Mouse (Mus musculus) embryonic facial prominence, embryonic 15.5 days (tissue): Measurements from ENCODE around the gene Ccnd3. TPM values are rescaled to one million over a fixed set of nuclear protein-coding genes. Genes with fewer than 3 reads are reported as not detected.
A peak's percentile ranks its signal among the peaks of the same experiment; 100 is the strongest.

Experiments used
- ATAC-seq: fragments of 200-750 bp; cut with Nextera tagmentation; 2 replicates; pipeline ENCODE4 v1.8.0; 2017; ENCODE audit warnings: low read depth, moderate TSS enrichment; ENCODE audit not compliant: insufficient number of reproducible peaks, low FRiP score, low TSS enrichment
- H3K27ac ChIP-seq: fragments of 300-500 bp; sonication (generic); replicated peaks from 2 replicates; pipeline ENCODE4 v1.5.1; 2015; ENCODE audit warnings: mild to moderate bottlenecking, inconsistent platforms
- H3K27me3 ChIP-seq: fragments of 300-500 bp; sonication (generic); 2 replicates; pipeline ENCODE4 v1.6.1; 2015; ENCODE audit warnings: inconsistent platforms
- H3K36me3 ChIP-seq: fragments of 300-500 bp; sonication (generic); 2 replicates; pipeline ENCODE4 v1.6.1; 2015; ENCODE audit warnings: mild to moderate bottlenecking, inconsistent platforms
- H3K4me1 ChIP-seq: fragments of 300-500 bp; sonication (generic); 2 replicates; pipeline ENCODE4 v1.6.1; 2015; ENCODE audit warnings: inconsistent platforms
- H3K4me2 ChIP-seq: fragments of 300-500 bp; sonication (generic); replicated peaks from 2 replicates; pipeline ENCODE4 v1.6.1; 2015; ENCODE audit warnings: mild to moderate bottlenecking, inconsistent platforms
- H3K4me3 ChIP-seq: fragments of 300-500 bp; sonication (generic); replicated peaks from 2 replicates; pipeline ENCODE4 v1.5.1; 2015; ENCODE audit warnings: mild to moderate bottlenecking, inconsistent platforms
- H3K9ac ChIP-seq: fragments of 300-500 bp; sonication (generic); 2 replicates; pipeline ENCODE4 v1.6.1; 2015; ENCODE audit warnings: inconsistent platforms
- H3K9me3 ChIP-seq: fragments of 300-500 bp; sonication (generic); replicated peaks from 2 replicates; pipeline ENCODE4 v1.6.1; 2016; ENCODE audit warnings: inconsistent platforms
- WGBS: fragments of 180-500 bp; shearing (Covaris S2); methylation state at CpG from one replicate; pipeline ENCODE4 v1.1.7; 2015; 5-methylcytosine and 5-hydroxymethylcytosine counted together
- polyA plus RNA-seq: library from polyadenylated mRNA; unstranded; fragments of >200 nt; fragmentation: Nextera tagmentation; extraction: Ambion mirVana; gene quantifications from 2 replicates; pipeline ENCODE4 v1.2.1, GENCODE M21; 2015

Ccnd3 gene
- polyA plus RNA-seq, 1 experiment from 2014 or later, result 552 TPM

GRCm38 (mm10) chr17:47602289-47602688 is 97.4 kb downstream of the Ccnd3 start:
- no peak overlapping the region for H3K4me3 ChIP-seq
- no peak overlapping the region for H3K27ac ChIP-seq
- no peak overlapping the region for H3K9ac ChIP-seq
- peaks cover 19% of the 10 kb centered on the region for H3K4me1 ChIP-seq
- H3K4me2 ChIP-seq, result no peak overlapping the region
- 91% methylated on average over 11 of the region's 11 CpGs for WGBS
- no peak for ATAC-seq
- H3K27me3 ChIP-seq, result no peaks in the 10 kb centered on the region
- H3K9me3 ChIP-seq, result no peaks in the 10 kb centered on the region
- peaks cover 83% of the 10 kb centered on the region for H3K36me3 ChIP-seq

- WGBS, result 63% methylated on average over 5 of the region's 5 CpGs
- no peak overlapping the region for H3K27ac ChIP-seq
- H3K36me3 ChIP-seq, result peaks cover 68% of the 10 kb centered on the region
- H3K4me1 ChIP-seq, result peaks cover 10% of the 10 kb centered on the region
- H3K4me2 ChIP-seq, result no peak overlapping the region
- H3K9ac ChIP-seq, result no peak overlapping the region
- no peak overlapping the region for H3K4me3 ChIP-seq
- no peaks in the 10 kb centered on the region for H3K27me3 ChIP-seq
- H3K9me3 ChIP-seq, result no peaks in the 10 kb centered on the region
- ATAC-seq, result no peak
Measured at GRCm38 (mm10) chr17:47606220-47606619, 101.4 kb downstream of the Ccnd3 start.

GRCm38 (mm10) chr17:47609182-47609581 is 104.3 kb downstream of the Ccnd3 start:
- no peak overlapping the region for H3K27ac ChIP-seq
- 0 out of 2 replicates have a peak overlapping the region, but pooled peaks have one; percentile 86 for H3K4me2 ChIP-seq
- ATAC-seq, result no peak
- no peaks in the 10 kb centered on the region for H3K9me3 ChIP-seq
- H3K4me1 ChIP-seq, result peaks cover 22% of the 10 kb centered on the region
- 0 out of 2 replicates have a peak overlapping the region, but pooled peaks have one; percentile 4 for H3K9ac ChIP-seq
- WGBS, result 94% methylated on average over 4 of the region's 4 CpGs
- peaks cover 53% of the 10 kb centered on the region for H3K36me3 ChIP-seq
- H3K4me3 ChIP-seq, result no peak overlapping the region
- H3K27me3 ChIP-seq, result no peaks in the 10 kb centered on the region

DNA sequence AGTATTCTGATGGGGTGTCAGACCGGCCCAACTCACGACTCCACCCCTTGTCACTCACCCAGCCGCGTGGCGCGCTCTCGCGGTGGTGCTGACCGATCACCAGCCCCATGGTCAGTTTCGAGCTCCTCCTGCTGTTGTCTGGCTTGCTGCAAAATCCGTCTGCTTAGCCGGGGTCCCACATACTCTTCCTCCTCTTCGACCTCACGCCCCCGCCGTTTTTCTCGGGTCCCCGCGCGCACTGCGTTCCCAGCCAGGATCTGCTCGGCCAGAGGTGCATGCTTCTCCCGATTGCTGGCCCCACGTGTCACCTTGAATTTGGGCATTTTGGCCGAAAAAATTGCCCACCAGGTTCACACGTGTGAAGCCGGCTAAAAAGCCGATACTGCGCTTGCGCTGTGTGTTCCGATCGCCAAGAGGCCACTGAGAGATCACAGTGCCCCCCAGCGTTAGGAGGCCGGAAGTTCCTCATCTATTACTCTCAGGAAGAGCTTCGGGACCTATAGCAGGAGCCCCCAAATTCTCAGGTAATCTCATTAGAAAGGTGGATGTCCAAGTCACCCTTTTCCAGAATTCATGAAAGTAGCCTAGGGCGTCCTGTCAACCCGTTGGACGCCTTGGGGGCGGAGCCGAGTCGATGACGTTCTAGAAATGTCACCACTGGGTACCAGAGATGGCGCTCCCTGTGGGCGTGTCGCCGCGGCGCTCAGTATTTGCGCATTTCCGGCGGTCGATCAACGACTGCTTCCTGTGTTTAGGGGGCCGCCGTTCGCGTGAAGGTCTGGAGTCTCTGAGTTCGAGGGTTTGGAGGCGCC is 106.2 kb downstream of the Ccnd3 start, which contains the start of the genes Bysl, Med20 and Gm20517:
Gene Bysl, minus strand, starts transcription at position 644 of the 812 bp plus-strand sequence.
Gene Med20, plus strand, starts transcription at position 734 of the 812 bp plus-strand sequence.
Gene Gm20517, plus strand, starts transcription at position 741 of the 812 bp plus-strand sequence.
- WGBS, result under 1% methylated on average over 59 of the region's 59 CpGs
- peak within 1 kb of the TSS; percentile 89 for H3K9ac ChIP-seq
- peak within 1 kb of the TSS; percentile 86 for H3K4me2 ChIP-seq
- peak within 1 kb of the TSS; percentile 80 for H3K27ac ChIP-seq
- ATAC-seq, result peak; percentile 94
- H3K4me3 ChIP-seq, result peak within 1 kb of the TSS; percentile 95
- H3K27me3 ChIP-seq, result no peaks in the 10 kb centered on the region
- H3K4me1 ChIP-seq, result peaks cover 22% of the 10 kb centered on the region
- H3K36me3 ChIP-seq, result peaks cover 50% of the 10 kb centered on the region
- H3K9me3 ChIP-seq, result no peaks in the 10 kb centered on the region

- Histone ChIP-seq H3K27ac (peak overlapping the region; percentile 80; the same call in 1 of the 2 replicates), H3K9me3 (no peaks in the 10 kb centered on the region), H3K4me3 (peak overlapping the region; percentile 95), H3K27me3 (no peaks in the 10 kb centered on the region), H3K4me2 (peak overlapping the region; percentile 86), H3K4me1 (peaks cover 22% of the 10 kb centered on the region), H3K9ac (peak overlapping the region; percentile 89), H3K36me3 (peaks cover 45% of the 10 kb centered on the region)
- WGBS, result under 1% methylated on average over 13 of the region's 13 CpGs
- no peak for ATAC-seq
Measured at GRCm38 (mm10) chr17:47611661-47611982, 106.8 kb downstream of the Ccnd3 start.

DNA sequence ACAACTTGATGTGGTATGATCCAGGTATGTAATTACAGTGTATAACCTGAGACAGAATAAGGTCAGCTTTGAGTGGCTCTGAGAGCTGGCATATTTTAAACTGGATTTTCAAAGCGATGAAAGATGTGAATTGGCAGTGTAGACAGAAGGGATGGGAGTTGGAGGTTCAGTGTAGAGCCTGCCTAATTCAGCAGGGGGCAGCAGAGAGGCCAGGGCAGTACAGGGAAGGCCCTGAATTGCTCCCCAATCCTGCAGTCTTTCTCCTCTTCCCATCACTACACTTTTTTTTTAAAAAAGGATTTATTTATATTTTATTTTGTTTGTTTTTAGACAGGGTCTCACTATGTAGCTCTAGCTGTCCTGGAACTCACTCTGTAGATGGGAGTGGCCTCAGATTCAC is 109.2 kb downstream of the Ccnd3 start:
- 92% methylated on average over 1 of the region's 1 CpGs for WGBS
- Histone ChIP-seq H3K27ac (no peak overlapping the region), H3K27me3 (no peaks in the 10 kb centered on the region), H3K36me3 (peaks cover 40% of the 10 kb centered on the region), H3K4me3 (no peak overlapping the region), H3K9me3 (no peaks in the 10 kb centered on the region), H3K4me2 (no peak overlapping the region), H3K9ac (no peak overlapping the region), H3K4me1 (peaks cover 22% of the 10 kb centered on the region)
- ATAC-seq, result no peak

DNA sequence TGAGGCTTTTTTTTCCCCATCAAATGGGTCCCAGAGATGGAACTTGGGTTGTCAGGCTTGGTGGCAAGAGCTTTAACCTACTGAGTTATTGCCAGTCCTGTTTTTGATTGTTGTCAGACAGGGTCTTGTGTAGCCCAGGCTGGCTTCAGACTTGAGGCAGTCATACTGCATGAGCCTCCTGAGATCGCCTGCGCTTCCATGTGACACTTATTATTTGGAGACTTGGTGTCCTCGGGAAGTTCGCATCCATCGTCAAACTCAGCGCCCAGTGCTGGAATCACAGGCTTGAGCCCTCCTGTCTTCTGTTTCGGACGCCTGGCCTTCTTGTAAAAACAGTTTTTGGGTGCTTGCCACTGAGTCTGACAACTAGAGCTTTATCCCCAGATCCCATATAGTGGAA is 111.3 kb downstream of the Ccnd3 start:
- no peak for ATAC-seq
- 94% methylated on average over 8 of the region's 8 CpGs for WGBS
- Histone ChIP-seq H3K4me3 (no peak overlapping the region), H3K27ac (no peak overlapping the region), H3K4me1 (peaks cover 12% of the 10 kb centered on the region), H3K36me3 (peaks cover 50% of the 10 kb centered on the region), H3K9ac (no peak overlapping the region), H3K4me2 (no peak overlapping the region), H3K9me3 (no peaks in the 10 kb centered on the region), H3K27me3 (no peaks in the 10 kb centered on the region)

GRCm38 (mm10) chr17:47616652-47617051 is 111.8 kb downstream of the Ccnd3 start:
- no peak overlapping the region for H3K9ac ChIP-seq
- 86% methylated on average over 4 of the region's 4 CpGs for WGBS
- no peaks in the 10 kb centered on the region for H3K9me3 ChIP-seq
- H3K27me3 ChIP-seq, result no peaks in the 10 kb centered on the region
- no peak overlapping the region for H3K27ac ChIP-seq
- H3K4me3 ChIP-seq, result no peak overlapping the region
- H3K4me2 ChIP-seq, result no peak overlapping the region
- peaks cover 12% of the 10 kb centered on the region for H3K4me1 ChIP-seq
- ATAC-seq, result no peak
- peaks cover 54% of the 10 kb centered on the region for H3K36me3 ChIP-seq

DNA sequence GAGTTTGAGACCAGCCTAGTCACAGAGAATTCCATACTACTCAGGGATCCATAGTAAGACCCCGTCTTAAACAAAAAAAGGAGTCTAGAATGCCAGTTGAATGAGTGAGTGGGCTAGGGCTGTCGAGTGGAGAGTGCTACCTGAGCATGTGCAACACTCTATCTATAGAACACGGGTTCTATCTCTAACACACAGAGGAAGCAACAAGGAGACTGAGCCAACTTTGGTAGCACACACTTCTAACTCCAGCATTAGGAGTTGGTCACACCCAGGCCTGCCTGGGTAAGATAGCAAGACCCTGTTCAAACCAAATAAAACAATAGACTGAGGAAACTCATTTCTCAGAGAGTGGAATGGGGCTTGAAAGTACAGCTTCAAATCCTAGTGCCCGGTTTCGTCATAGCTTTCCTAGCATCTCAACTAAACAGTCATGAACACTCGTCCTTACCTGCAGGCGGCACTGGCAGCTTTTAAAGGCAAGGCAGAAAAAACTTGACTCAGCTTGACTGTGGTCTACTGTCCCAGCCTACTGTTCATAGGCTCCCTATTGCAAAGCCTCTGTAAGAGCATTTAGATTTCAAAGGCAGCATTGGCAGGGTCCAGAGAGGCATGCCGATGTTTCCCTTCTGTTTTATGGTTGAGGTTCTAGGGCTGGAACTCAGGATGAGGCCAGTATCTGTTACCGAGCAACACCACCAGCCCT is 112.9 kb downstream of the Ccnd3 start:
- peaks cover 3% of the 10 kb centered on the region for H3K4me1 ChIP-seq
- no peaks in the 10 kb centered on the region for H3K9me3 ChIP-seq
- 94% methylated on average over 9 of the region's 9 CpGs for WGBS
- no peak for ATAC-seq
- H3K4me2 ChIP-seq, result no peak overlapping the region
- no peaks in the 10 kb centered on the region for H3K27me3 ChIP-seq
- no peak overlapping the region for H3K27ac ChIP-seq
- H3K9ac ChIP-seq, result no peak overlapping the region
- H3K36me3 ChIP-seq, result peaks cover 64% of the 10 kb centered on the region
- no peak overlapping the region for H3K4me3 ChIP-seq

DNA sequence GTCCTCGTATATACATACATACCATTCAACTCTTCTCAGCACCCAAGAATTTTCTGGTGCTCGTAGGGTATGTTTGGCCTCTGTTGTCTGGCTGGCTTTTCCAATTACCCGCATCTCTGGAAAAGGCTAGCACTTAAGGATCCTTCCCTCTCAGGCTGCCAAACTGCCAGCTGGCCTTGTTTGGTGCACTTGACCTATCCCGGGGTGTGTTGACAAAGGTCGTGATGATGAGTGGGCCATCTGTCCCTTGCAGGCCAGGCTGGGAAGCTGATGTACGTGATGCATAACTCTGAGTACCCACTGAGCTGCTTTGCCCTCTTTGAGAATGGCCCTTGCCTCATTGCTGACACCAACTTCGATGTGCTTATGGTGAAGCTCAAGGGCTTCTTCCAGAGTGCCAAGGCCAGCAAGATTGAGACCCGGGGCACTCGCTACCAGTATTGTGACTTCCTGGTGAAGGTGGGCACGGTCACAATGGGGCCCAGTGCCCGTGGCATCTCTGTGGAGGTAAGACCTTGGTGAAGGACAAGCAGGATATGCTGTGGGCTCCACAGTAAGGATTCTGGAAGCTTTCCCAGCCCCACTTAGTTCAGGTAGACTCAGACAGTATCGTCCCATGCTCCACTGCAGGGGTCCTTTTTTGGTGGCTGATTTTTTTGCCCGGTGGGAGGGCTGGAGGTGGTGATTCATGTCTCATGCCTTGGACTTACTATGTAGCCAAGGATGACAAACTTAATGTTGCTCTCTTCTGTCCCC is 113.9 kb downstream of the Ccnd3 start:
- Histone ChIP-seq H3K27ac (no peak overlapping the region), H3K4me2 (no peak overlapping the region), H3K36me3 (peaks cover 69% of the 10 kb centered on the region), H3K9ac (no peak overlapping the region), H3K9me3 (no peaks in the 10 kb centered on the region), H3K4me1 (peaks cover 6% of the 10 kb centered on the region; the same call in 1 of the 2 replicates), H3K4me3 (no peak overlapping the region), H3K27me3 (no peaks in the 10 kb centered on the region)
- 94% methylated on average over 13 of the region's 13 CpGs for WGBS
- no peak for ATAC-seq
